Mouse (Mus musculus) heart, embryonic 14.5 days (tissue): Measurements from ENCODE around the gene Cenpb. TPM values are rescaled to one million over a fixed set of nuclear protein-coding genes. Genes with fewer than 3 reads are reported as not detected.

ENCODE experiments used
- ATAC-seq: fragments of 200-750 bp; cut with Nextera tagmentation; 2 replicates; pipeline ENCODE4 v1.8.0; 2017; ENCODE audit warnings: low read depth, moderate TSS enrichment; ENCODE audit not compliant: insufficient number of reproducible peaks, insufficient read depth, low FRiP score
- H3K27ac ChIP-seq, 2 experiments: fragments of 200-500 bp in 1 of 2; fragments of 300-500 bp in 1 of 2; sonication (generic) in 1 of 2; replicated peaks in 1 of 2; 2 replicates each; pipeline ENCODE4 v1.5.1; 2012 to 2014; ENCODE audit warnings: low read depth in 2 of 2, low read length in 2 of 2, control low read depth in 1 of 2, mild to moderate bottlenecking in 1 of 2, mixed read lengths in 1 of 2; ENCODE audit not compliant: control insufficient read depth in 1 of 2, insufficient read depth in 1 of 2
- H3K27me3 ChIP-seq: fragments of 300-500 bp; sonication (generic); 2 replicates; pipeline ENCODE4 v1.6.1; 2014; ENCODE audit warnings: mild to moderate bottlenecking, low read length, control low read depth; ENCODE audit not compliant: control insufficient read depth, insufficient read depth
- H3K36me3 ChIP-seq: fragments of 300-500 bp; sonication (generic); 2 replicates; pipeline ENCODE4 v1.6.1; 2014; ENCODE audit warnings: mild to moderate bottlenecking, control low read depth, low read length, mixed read lengths; ENCODE audit not compliant: control insufficient read depth, insufficient read depth
- H3K4me1 ChIP-seq, 2 experiments: fragments of 200-500 bp in 1 of 2; fragments of 300-500 bp in 1 of 2; sonication (generic) in 1 of 2; 2 replicates each; pipeline ENCODE4 v1.6.1; 2012 to 2014; ENCODE audit warnings: low read length in 2 of 2, control low read depth in 1 of 2, mixed read lengths in 1 of 2; ENCODE audit not compliant: control insufficient read depth in 2 of 2, insufficient read depth in 2 of 2
- H3K4me2 ChIP-seq: fragments of 300-500 bp; sonication (generic); 2 replicates; pipeline ENCODE4 v1.6.1; 2014; ENCODE audit warnings: mild to moderate bottlenecking, low read length
- H3K4me3 ChIP-seq, 2 experiments: fragments of 200-500 bp in 1 of 2; fragments of 300-500 bp in 1 of 2; sonication (generic) in 1 of 2; 2 replicates each; pipeline ENCODE4 v1.5.1; 2012 to 2014; ENCODE audit warnings: low read length in 2 of 2, mild to moderate bottlenecking in 2 of 2, control low read depth in 1 of 2, low read depth in 1 of 2, moderate library complexity in 1 of 2; ENCODE audit not compliant: control insufficient read depth in 1 of 2, insufficient read depth in 1 of 2
- H3K9ac ChIP-seq: fragments of 300-500 bp; sonication (generic); 2 replicates; pipeline ENCODE4 v1.6.1; 2014; ENCODE audit warnings: mild to moderate bottlenecking, low read length
- H3K9me3 ChIP-seq: fragments of 300-500 bp; sonication (generic); 2 replicates; pipeline ENCODE4 v1.6.1; 2016; ENCODE audit warnings: low read length, control low read depth; ENCODE audit not compliant: control insufficient read depth
- WGBS: fragments of 180-500 bp; shearing (Covaris S2); extraction: QIAGEN DNeasy Blood & Tissue Kit; methylation state at CpG from one replicate; pipeline ENCODE4 v1.1.7; 2014; 5-methylcytosine and 5-hydroxymethylcytosine counted together
- polyA plus RNA-seq: library from polyadenylated mRNA; unstranded; fragments of >200 nt; fragmentation: Nextera tagmentation; extraction: Ambion mirVana; gene quantifications from 2 replicates; pipeline ENCODE4 v1.2.1, GENCODE M21; 2014

Gene Cenpb
- polyA plus RNA-seq, 1 experiment from 2014 or later, result 6.2 TPM

- Histone ChIP-seq H3K9me3 (no peaks in the 10 kb centered on the region), H3K4me3 (peak overlapping the region; percentile 33 to 45), H3K4me1 (peaks cover 26 to 38% of the 10 kb centered on the region in 2 experiments), H3K4me2 (peak overlapping the region; percentile 69), H3K27ac (no peak overlapping the region), H3K9ac (no peak overlapping the region), H3K36me3 (peaks cover 24% of the 10 kb centered on the region; the same call in 1 of the 2 replicates), H3K27me3 (peaks cover 38% of the 10 kb centered on the region)
- ATAC-seq, result no peak
- 5% methylated on average over 11 of the region's 11 CpGs for WGBS
Measured at GRCm38 (mm10) chr2:131174700-131175099, 5.2 kb downstream of the Cenpb start.

GRCm38 (mm10) chr2:131172322-131172721 is 7.5 kb downstream of the Cenpb start:
- no peak overlapping the region for H3K9ac ChIP-seq
- WGBS, result 36% methylated on average over 9 of the region's 9 CpGs
- peaks cover 15% of the 10 kb centered on the region; the same call in 1 of the 2 replicates for H3K36me3 ChIP-seq
- no peak overlapping the region for H3K4me3 ChIP-seq
- no peaks in the 10 kb centered on the region for H3K9me3 ChIP-seq
- no peak overlapping the region for H3K27ac ChIP-seq
- H3K4me2 ChIP-seq, result no peak overlapping the region
- ATAC-seq, result no peak
- peaks cover 9 to 20% of the 10 kb centered on the region in 2 experiments for H3K4me1 ChIP-seq
- H3K27me3 ChIP-seq, result peaks cover 43% of the 10 kb centered on the region

GRCm38 (mm10) chr2:131171401-131172104 is 8.3 kb downstream of the Cenpb start:
- peaks cover 1 to 12% of the 10 kb centered on the region in 2 experiments; a peak in 3 of 4 replicates for H3K4me1 ChIP-seq
- H3K27ac ChIP-seq, result no peak overlapping the region
- no peak overlapping the region for H3K9ac ChIP-seq
- peaks cover 8% of the 10 kb centered on the region; the same call in 1 of the 2 replicates for H3K36me3 ChIP-seq
- H3K4me2 ChIP-seq, result peak overlapping the region; percentile 65
- 6% methylated on average over 43 of the region's 43 CpGs for WGBS
- no peaks in the 10 kb centered on the region for H3K9me3 ChIP-seq
- H3K27me3 ChIP-seq, result peaks cover 43% of the 10 kb centered on the region
- H3K4me3 ChIP-seq, result peak overlapping the region; percentile 11 to 32; a peak in 3 of 4 replicates
- ATAC-seq, result no peak

- Histone ChIP-seq H3K27ac (no peak overlapping the region), H3K4me1 (peaks cover 0 to 9% of the 10 kb centered on the region in 2 experiments; a peak in 2 of 4 replicates), H3K9ac (no peak overlapping the region), H3K36me3 (0 out of 2 replicates have a peak, but pooled peaks cover 4% of the 10 kb centered on the region), H3K4me2 (peak overlapping the region; percentile 65), H3K4me3 (peak overlapping the region in 1 of 2 experiments; percentile 32; a peak in 2 of 4 replicates), H3K27me3 (peaks cover 43% of the 10 kb centered on the region), H3K9me3 (no peaks in the 10 kb centered on the region)
- no peak for ATAC-seq
- WGBS, result 17% methylated on average over 9 of the region's 9 CpGs
Measured at GRCm38 (mm10) chr2:131170936-131171335, 8.9 kb downstream of the Cenpb start.

- Histone ChIP-seq H3K4me3 (no peak overlapping the region), H3K27me3 (peaks cover 43% of the 10 kb centered on the region), H3K4me2 (no peak overlapping the region), H3K4me1 (peaks cover 0 to 9% of the 10 kb centered on the region in 2 experiments; a peak in 2 of 4 replicates), H3K9me3 (peaks cover 7% of the 10 kb centered on the region; the same call in 1 of the 2 replicates), H3K36me3 (no peaks in the 10 kb centered on the region), H3K9ac (no peak overlapping the region), H3K27ac (no peak overlapping the region)
- no peak for ATAC-seq
- WGBS, result 81% methylated on average over 1 of the region's 1 CpGs
Measured at GRCm38 (mm10) chr2:131168914-131169313, 11.0 kb downstream of the Cenpb start.

GRCm38 (mm10) chr2:131167984-131168383 is 11.9 kb downstream of the Cenpb start:
- no peak overlapping the region for H3K9ac ChIP-seq
- H3K27me3 ChIP-seq, result peaks cover 34% of the 10 kb centered on the region
- H3K4me2 ChIP-seq, result no peak overlapping the region
- no peaks in the 10 kb centered on the region for H3K36me3 ChIP-seq
- 69% methylated on average over 6 of the region's 6 CpGs for WGBS
- no peak for ATAC-seq
- no peak overlapping the region for H3K4me3 ChIP-seq
- H3K9me3 ChIP-seq, result peaks cover 7% of the 10 kb centered on the region; the same call in 1 of the 2 replicates
- H3K4me1 ChIP-seq, result peaks cover 0 to 9% of the 10 kb centered on the region in 2 experiments; a peak in 2 of 4 replicates
- no peak overlapping the region for H3K27ac ChIP-seq

GRCm38 (mm10) chr2:131166172-131166571 is 13.7 kb downstream of the Cenpb start:
- peaks cover 17% of the 10 kb centered on the region for H3K27me3 ChIP-seq
- H3K4me1 ChIP-seq, result peaks cover 0 to 3% of the 10 kb centered on the region in 2 experiments; a peak in 2 of 4 replicates
- H3K9me3 ChIP-seq, result peaks cover 7% of the 10 kb centered on the region; the same call in 1 of the 2 replicates
- no peak overlapping the region for H3K27ac ChIP-seq
- no peak overlapping the region for H3K4me3 ChIP-seq
- no peaks in the 10 kb centered on the region for H3K36me3 ChIP-seq
- 85% methylated on average over 2 of the region's 2 CpGs for WGBS
- H3K4me2 ChIP-seq, result no peak overlapping the region
- H3K9ac ChIP-seq, result no peak overlapping the region
- ATAC-seq, result no peak
